Mouse (Mus musculus): Measurements from ENCODE around the gene Slc11a1. TPM values are rescaled to one million over a fixed set of nuclear protein-coding genes. Genes with fewer than 3 reads are reported as not detected.

The Slc11a1 gene
- total RNA-seq, 2 experiments from 2014 or later, result 4.7 to 5.5 TPM

DNA sequence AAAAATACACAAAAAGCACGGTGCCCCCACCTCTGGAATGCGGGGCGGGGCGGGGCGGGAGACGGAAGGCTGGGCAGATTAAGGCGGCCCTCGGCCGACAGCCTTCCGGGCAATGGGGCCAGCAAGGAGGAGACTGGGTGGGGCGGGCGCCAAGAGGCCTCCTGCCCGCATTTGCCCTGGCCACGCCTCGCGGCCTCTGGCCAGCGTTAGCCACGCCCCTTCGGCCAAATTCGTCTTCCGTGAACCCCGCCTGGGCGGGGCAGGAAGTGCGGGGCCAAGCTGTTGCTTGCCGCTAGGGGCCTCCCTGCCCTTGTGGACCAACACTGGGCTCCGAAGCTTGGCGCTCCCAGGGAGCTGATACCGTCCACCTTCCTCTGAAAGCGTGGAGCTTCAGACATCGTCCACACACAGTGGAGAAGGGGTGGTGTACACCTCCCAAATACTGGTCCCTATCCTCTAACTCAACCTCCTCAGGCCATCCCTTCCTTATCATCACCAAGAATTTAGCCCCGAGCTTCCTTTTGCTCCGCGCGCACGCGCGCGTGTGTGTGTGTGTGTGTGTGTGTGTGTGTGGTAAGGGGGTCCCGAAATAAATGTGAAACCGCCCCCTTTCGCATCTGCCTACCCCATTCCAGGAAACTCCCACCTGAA lies 22.4 kb downstream of the Slc11a1 start:
- intact Hi-C loops (cut with DNase I), result loop anchor here (10.0 kb wide), 2 partner anchors 187 to 483 kb away; partner anchors contain the start of genes Bcs1l and Zfp142
- peak; percentile 99 for DNase-seq

GRCm38 (mm10) chr1:74397919-74398451 lies 23.0 kb downstream of the Slc11a1 start:
- intact Hi-C loops (cut with DNase I), result loop anchor here (2.0 to 10.0 kb wide), 3 partner anchors 55 to 483 kb away; partner anchors contain the start of genes Bcs1l and Zfp142
- peak; percentile 72 to 76 for DNase-seq

DNA sequence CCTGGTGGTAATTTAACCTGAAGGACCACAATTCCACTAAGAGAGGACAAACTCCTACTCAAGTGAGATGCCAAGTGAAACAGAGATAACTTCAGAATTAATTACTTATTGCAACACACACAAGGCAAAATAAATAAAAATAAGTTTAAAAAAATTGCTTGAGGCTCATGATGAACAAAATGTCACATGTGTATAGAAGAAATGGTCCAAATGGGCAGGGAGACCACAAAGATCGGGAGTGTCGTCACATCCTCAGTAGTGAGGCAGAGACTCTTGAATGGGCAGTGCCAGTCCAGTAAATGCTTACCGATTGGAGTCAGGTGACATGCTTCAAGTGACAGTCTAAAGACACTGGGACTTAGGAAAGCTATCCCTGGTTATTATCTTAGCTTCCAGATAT lies 25.5 kb downstream of the Slc11a1 start:
- no peak for DNase-seq
- intact Hi-C loops (cut with DNase I), result no loop called here

- intact Hi-C loops (cut with DNase I), result no loop called here
- DNase-seq, result no peak
Observed at GRCm38 (mm10) chr1:74401015-74401702, 26.2 kb downstream of the Slc11a1 start.

DNA sequence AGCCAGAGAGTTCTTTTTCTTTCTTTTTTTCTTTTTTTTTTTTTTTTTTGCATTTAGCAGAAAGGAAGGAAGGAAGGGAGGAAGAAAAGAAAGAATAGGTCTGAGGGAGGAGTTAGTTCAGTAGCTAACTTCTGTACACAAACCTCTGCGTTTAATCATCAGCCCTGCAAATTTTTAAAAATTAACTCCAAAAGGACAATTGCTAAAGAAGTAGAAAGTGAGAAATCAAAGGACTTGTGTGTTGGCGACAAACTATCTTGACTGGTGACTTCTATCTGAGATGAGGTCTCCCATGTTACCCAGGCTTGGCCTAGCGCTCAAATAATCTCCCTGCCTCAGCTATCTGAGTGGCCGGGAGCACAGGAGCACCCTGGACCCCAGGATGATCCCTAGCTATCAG lies 29.2 kb downstream of the Slc11a1 start:
- intact Hi-C loops (cut with DNase I), result no loop called here
- DNase-seq, result no peak

GRCm38 (mm10) chr1:74408589-74409504 lies 33.9 kb downstream of the Slc11a1 start, which contains the start of gene Vil1:
Gene Vil1 (plus strand): TSS chr1:74409376.
- DNase-seq, result no peak
- intact Hi-C loops (cut with DNase I), result no loop called here

DNA sequence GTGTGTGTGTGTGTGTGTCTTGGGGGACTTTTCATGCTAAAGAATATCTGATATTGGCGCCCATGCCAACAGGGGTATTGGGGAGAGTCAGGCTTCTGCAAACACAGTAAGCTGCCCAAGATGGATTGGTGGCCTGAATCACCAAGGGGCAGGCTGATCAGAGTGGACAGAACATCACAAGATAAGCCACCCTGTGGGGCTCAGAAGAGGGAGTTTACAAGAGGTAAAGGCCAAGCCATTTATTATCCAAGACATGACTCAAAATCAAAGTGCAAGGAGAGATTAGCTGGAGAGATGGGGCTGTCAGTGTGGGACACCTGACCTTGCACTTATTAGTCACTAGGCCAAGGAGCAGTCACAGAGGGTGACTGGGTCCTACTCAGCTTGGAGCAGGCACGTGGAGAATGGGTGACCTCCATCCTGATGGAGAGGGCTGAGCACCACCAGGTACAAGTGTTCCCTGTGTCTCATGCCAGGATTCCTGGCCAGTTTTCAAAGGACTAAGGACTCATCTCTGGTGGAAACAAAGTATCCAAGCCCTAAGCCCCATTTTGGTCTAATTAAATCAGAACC lies 36.8 kb downstream of the Slc11a1 start:
- DNase-seq, result no peak
- intact Hi-C loops (cut with DNase I), result no loop called here

- intact Hi-C loops (cut with DNase I), result no loop called here
- no peak for DNase-seq
Observed at GRCm38 (mm10) chr1:74412711-74413110, 37.7 kb downstream of the Slc11a1 start.

- intact Hi-C loops (cut with DNase I), result no loop called here
- DNase-seq, result no peak
Observed at GRCm38 (mm10) chr1:74415143-74415542, 40.1 kb downstream of the Slc11a1 start.

DNA sequence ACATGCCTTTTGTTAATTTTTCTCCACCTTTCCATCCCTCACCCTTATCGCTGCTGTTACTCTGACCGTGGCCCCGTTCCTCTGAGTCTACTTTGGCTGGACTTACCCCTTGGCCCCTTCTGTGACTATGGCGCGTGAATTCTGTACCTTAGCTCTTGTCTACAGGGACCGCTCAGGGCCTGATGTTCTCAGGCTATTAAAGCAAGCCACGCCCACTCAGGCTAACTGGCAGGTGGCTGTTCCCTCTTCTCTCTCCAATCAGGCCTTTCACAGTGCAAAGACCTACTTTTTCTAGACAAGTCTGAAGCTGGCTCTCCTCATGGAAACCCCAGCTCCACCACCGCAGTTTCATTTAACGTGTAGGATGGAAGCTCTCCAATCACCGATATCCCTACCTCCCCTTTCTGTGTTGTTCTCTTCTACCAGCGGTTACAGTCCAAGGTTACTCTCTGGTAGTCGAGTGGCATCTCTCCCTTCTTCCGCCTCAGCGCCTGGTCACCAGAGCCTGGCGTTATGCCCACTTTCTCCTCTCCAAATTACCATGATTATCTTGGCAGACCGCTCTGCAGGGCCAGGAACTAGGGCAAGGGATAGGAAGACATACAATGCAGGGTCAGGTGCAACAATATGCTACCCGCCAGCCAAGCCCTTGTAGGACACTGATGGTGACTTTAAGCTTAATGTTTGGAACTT lies 43.9 kb downstream of the Slc11a1 start:
- DNase-seq, result peak in 1 of 2 experiments; percentile 25

DNA sequence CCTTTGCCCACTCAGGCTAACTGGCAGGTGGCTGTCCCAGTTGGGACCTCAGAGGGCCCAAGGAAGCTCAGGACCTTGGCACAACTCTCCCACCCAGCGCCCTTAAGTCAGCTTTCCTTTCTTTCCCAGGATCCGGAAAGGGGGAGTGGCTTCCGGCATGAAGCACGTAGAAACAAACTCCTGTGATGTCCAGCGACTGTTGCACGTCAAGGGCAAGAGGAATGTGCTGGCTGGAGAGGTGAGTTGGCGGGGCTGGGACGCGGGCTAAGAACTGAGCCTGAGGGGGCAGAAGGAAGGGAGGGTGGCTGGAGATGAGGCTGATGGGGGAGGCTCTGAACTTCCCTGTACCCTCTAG lies 44.4 kb downstream of the Slc11a1 start:
- peak; percentile 21 to 27 for DNase-seq
- intact Hi-C loops (cut with DNase I), result no loop called here

More for the DNA sequence above, 43.9 kb downstream of the Slc11a1 start:
- intact Hi-C loops (cut with DNase I), result no loop called here

- intact Hi-C loops (cut with DNase I), result no loop called here
- DNase-seq, result no peak
Observed at GRCm38 (mm10) chr1:74423147-74423546, 48.2 kb downstream of the Slc11a1 start.

DNA sequence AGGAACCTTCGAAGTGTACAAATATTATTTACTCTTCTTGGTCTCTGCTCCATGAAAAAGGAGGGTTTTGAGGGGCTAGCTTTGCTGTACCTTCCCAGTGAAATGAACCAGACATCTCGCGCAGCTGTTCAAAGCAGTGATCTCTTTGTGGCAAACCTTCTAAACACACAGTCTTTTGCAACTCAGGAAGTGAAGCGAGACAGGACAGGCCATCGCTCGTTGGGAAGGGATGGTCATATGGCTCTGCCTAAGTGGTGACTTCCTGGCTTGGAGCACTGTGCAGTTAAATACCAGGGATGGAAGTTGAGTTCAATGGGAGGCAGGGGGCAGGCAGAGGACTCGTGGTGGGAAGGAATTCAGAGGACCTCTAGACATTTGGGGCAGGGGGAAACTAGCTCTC lies 50.9 kb downstream of the Slc11a1 start:
- intact Hi-C loops (cut with DNase I), result no loop called here

DNA sequence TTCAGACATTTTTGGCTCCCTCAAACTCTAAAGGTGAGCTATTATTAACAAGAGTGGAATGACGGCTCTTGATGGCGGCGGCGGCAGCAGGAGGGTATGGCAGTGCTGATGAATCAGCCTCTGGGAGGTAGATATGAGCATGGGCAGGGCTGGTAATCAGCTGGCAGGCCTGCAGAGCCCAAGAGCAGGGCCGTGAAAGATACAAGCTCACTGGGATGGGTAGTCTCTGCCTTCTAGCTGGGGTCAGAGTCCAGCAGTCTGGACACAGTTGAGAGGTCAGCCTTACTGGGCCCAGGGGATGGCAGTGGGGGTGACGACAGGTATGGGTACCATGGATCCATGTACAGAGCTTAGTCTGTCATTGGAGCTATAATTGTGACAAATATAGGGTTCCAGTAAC lies 58.2 kb downstream of the Slc11a1 start:
- intact Hi-C loops (cut with DNase I), result no loop called here
- DNase-seq, result no peak

More for the DNA sequence above, 50.9 kb downstream of the Slc11a1 start:
- DNase-seq, result no peak

GRCm38 (mm10) chr1:74434596-74434995 lies 59.6 kb downstream of the Slc11a1 start:
- DNase-seq, result no peak
- intact Hi-C loops (cut with DNase I), result no loop called here

GRCm38 (mm10) chr1:74435563-74435962 lies 60.6 kb downstream of the Slc11a1 start:
- no peak for DNase-seq
- intact Hi-C loops (cut with DNase I), result no loop called here

All from heart, postnatal 36 days (tissue).